ENCODE assay signal across 15 mouse cellular contexts in genomic region chr13:76857024-76857423, GRCm38 (mm10).
"Had no signal": no experiment of that assay in that cellular context is flagged by ENCODE, and none has a peak within 500 bp of the region (broad histone marks: within the 10 kb centered on the region; RNA-seq: fewer than 3 reads in every experiment).

No protein-coding gene starts in this region.

- H3K4me1 ChIP-seq: lung, embryonic 15.5 days; midbrain, embryonic 13.5 days; midbrain, embryonic 15.5 days had no signal

- ATAC-seq: lung, postnatal 0 days; midbrain, embryonic 13.5 days; midbrain, embryonic 15.5 days had no signal

- H3K27me3 ChIP-seq: lung, embryonic 15.5 days; megakaryocyte, embryonic 14.5 days; midbrain, embryonic 13.5 days; midbrain, embryonic 15.5 days; neural tube, embryonic 12.5 days had no signal

- DNase-seq: lung, adult 2 months; lung, postnatal 14 days; lung, postnatal 36 days; right cerebral cortex, postnatal 14 days; thymus, adult 18-20 months; thymus, postnatal 14 days; thymus, postnatal 36 days had no signal

- H3K4me2 ChIP-seq: lung, embryonic 15.5 days; midbrain, embryonic 11.5 days; midbrain, embryonic 13.5 days; midbrain, embryonic 15.5 days; neural tube, embryonic 12.5 days had no signal

- H3K27ac ChIP-seq: lung, embryonic 15.5 days; macrophage; midbrain, embryonic 13.5 days; midbrain, embryonic 15.5 days; neural tube, embryonic 12.5 days had no signal

- H3K9ac ChIP-seq: lung, embryonic 15.5 days; midbrain, embryonic 13.5 days; midbrain, embryonic 15.5 days; neural tube, embryonic 12.5 days had no signal

- H3K4me3 ChIP-seq: lung, embryonic 15.5 days; megakaryocyte, embryonic 14.5 days; midbrain, embryonic 13.5 days; midbrain, embryonic 15.5 days; neural tube, embryonic 12.5 days had no signal

- H3K9me3 ChIP-seq: lung, embryonic 15.5 days; megakaryocyte, embryonic 14.5 days; midbrain, embryonic 13.5 days; midbrain, embryonic 15.5 days; neural tube, embryonic 12.5 days had no signal

- H3K36me3 ChIP-seq: lung, embryonic 15.5 days; midbrain, embryonic 13.5 days; midbrain, embryonic 15.5 days; neural tube, embryonic 12.5 days had no signal
